In genomic region chr14:25342865-25343565, GRCm38 (mm10) we compare ENCODE assay signal across 12 mouse cellular contexts.
DNase-seq lines count a peak whose midpoint lies in the region; ATAC-seq and TF ChIP-seq lines count a peak whose summit lies in the region.
"Had no signal": no experiment of that assay in that cellular context is flagged by ENCODE, and none has a peak within 500 bp of the region (broad histone marks: within the 10 kb centered on the region; RNA-seq: fewer than 3 reads in every experiment).

No protein-coding gene starts in this region.

- H3K4me1 ChIP-seq in kidney, embryonic 16.5 days (ENCODE audit: insufficient read depth, low read length) = peaks cover 33% of the 10 kb centered on the region
- H3K4me1 ChIP-seq in embryonic facial prominence, embryonic 13.5 days = peaks cover 51% of the 10 kb centered on the region
- H3K4me1 ChIP-seq in limb, embryonic 15.5 days = peaks cover 57% of the 10 kb centered on the region

- peak; percentile 46; the same call in 1 of the 2 replicates for ATAC-seq in kidney, embryonic 16.5 days (ENCODE audit: low FRiP score, low TSS enrichment)
- ATAC-seq in embryonic facial prominence, embryonic 13.5 days (ENCODE audit: insufficient number of reproducible peaks, insufficient read depth, low FRiP score, low TSS enrichment, low read depth) = no peak
- no peak for ATAC-seq in limb, embryonic 15.5 days (ENCODE audit: insufficient number of reproducible peaks, low FRiP score, low TSS enrichment, low read depth)
- ATAC-seq: hindbrain, postnatal 0 days had no signal

- peak overlapping the region; percentile 35; the same call in 1 of the 2 replicates for H3K27ac ChIP-seq in gastrocnemius, adult 2 months
- H3K27ac ChIP-seq in kidney, embryonic 16.5 days (ENCODE audit: low read length) = peak overlapping the region; percentile 36
- peak overlapping the region; percentile 8; the same call in 1 of the 2 replicates for H3K27ac ChIP-seq in embryonic facial prominence, embryonic 13.5 days
- H3K27ac ChIP-seq in limb, embryonic 15.5 days = peak overlapping the region; percentile 60
- H3K27ac ChIP-seq: hindbrain, postnatal 0 days; liver, embryonic 14.5 days had no signal

- DNase-seq in gastrocnemius, adult 2 months = no peak
- DNase-seq in gastrocnemius, adult 18-20 months (ENCODE audit: low spot score) = no peak
- no peak for DNase-seq in kidney, adult 11 months
- no peak for DNase-seq in layer of hippocampus, adult 9-10 months (ENCODE audit: low spot score)
- no peak for DNase-seq in gastrocnemius, postnatal 36 days
- DNase-seq: midbrain, embryonic 14.5 days; thymus, postnatal 25 days had no signal

- H3K9ac ChIP-seq in kidney, embryonic 16.5 days (replicated peaks; ENCODE audit: low read length) = no peak overlapping the region
- H3K9ac ChIP-seq in embryonic facial prominence, embryonic 13.5 days = no peak overlapping the region
- no peak overlapping the region for H3K9ac ChIP-seq in limb, embryonic 15.5 days
- H3K9ac ChIP-seq: liver, embryonic 14.5 days had no signal

- no peaks in the 10 kb centered on the region for H3K36me3 ChIP-seq in kidney, embryonic 16.5 days (ENCODE audit: insufficient read depth, low read length)
- no peaks in the 10 kb centered on the region for H3K36me3 ChIP-seq in embryonic facial prominence, embryonic 13.5 days
- no peaks in the 10 kb centered on the region for H3K36me3 ChIP-seq in limb, embryonic 15.5 days

- H3K4me2 ChIP-seq in kidney, embryonic 16.5 days (replicated peaks; ENCODE audit: low read depth, low read length) = no peak overlapping the region
- no peak overlapping the region for H3K4me2 ChIP-seq in embryonic facial prominence, embryonic 13.5 days
- H3K4me2 ChIP-seq in limb, embryonic 15.5 days = no peak overlapping the region

- intact Hi-C loops in gastrocnemius, adult 2 months (cut with DNase I) = no loop called here
- intact Hi-C loops in gastrocnemius, postnatal 36 days (cut with DNase I) = no loop called here

- no peaks in the 10 kb centered on the region for H3K9me3 ChIP-seq in kidney, embryonic 16.5 days (ENCODE audit: low read length)
- H3K9me3 ChIP-seq in embryonic facial prominence, embryonic 13.5 days = no peaks in the 10 kb centered on the region
- no peaks in the 10 kb centered on the region for H3K9me3 ChIP-seq in limb, embryonic 15.5 days

- H3K4me3 ChIP-seq in gastrocnemius, adult 2 months = no peak overlapping the region
- H3K4me3 ChIP-seq in kidney, embryonic 16.5 days (ENCODE audit: low read length) = no peak overlapping the region
- no peak overlapping the region for H3K4me3 ChIP-seq in embryonic facial prominence, embryonic 13.5 days
- no peak overlapping the region for H3K4me3 ChIP-seq in limb, embryonic 15.5 days

- H3K27me3 ChIP-seq in kidney, embryonic 16.5 days (ENCODE audit: insufficient read depth, low read length) = no peaks in the 10 kb centered on the region
- no peaks in the 10 kb centered on the region for H3K27me3 ChIP-seq in embryonic facial prominence, embryonic 13.5 days
- no peaks in the 10 kb centered on the region for H3K27me3 ChIP-seq in limb, embryonic 15.5 days

- TF ChIP-seq CTCF in gastrocnemius, adult 2 months (IDR thresholded peaks at IDR 0.05) = no peak

- WGBS in kidney, embryonic 16.5 days = 21% methylated on average over 4 of the region's 4 CpGs
- WGBS in embryonic facial prominence, embryonic 13.5 days = 36% methylated on average over 4 of the region's 4 CpGs
- 29% methylated on average over 4 of the region's 4 CpGs for WGBS in limb, embryonic 15.5 days

Comparison
In these comparisons a context has a peak if more than half of its experiments do, and no peak if none do; other contexts are left out.
1. H3K27ac ChIP-seq: peak in every context shown above with its lines; median percentile 60 in limb, embryonic 15.5 days; 36 in kidney, embryonic 16.5 days; 35 in gastrocnemius, adult 2 months; 8 in embryonic facial prominence, embryonic 13.5 days.